Mouse (Mus musculus) testis, postnatal 10 days (tissue): ENCODE results near the gene Son.
A peak's percentile ranks its signal among the peaks of the same experiment; 100 is the strongest.

Source experiments
- DNase-seq: peaks from one replicate; pipeline ENCODE4 v3.0.0; 2021; ENCODE audit warnings: low spot score

Gene Son

DNA sequence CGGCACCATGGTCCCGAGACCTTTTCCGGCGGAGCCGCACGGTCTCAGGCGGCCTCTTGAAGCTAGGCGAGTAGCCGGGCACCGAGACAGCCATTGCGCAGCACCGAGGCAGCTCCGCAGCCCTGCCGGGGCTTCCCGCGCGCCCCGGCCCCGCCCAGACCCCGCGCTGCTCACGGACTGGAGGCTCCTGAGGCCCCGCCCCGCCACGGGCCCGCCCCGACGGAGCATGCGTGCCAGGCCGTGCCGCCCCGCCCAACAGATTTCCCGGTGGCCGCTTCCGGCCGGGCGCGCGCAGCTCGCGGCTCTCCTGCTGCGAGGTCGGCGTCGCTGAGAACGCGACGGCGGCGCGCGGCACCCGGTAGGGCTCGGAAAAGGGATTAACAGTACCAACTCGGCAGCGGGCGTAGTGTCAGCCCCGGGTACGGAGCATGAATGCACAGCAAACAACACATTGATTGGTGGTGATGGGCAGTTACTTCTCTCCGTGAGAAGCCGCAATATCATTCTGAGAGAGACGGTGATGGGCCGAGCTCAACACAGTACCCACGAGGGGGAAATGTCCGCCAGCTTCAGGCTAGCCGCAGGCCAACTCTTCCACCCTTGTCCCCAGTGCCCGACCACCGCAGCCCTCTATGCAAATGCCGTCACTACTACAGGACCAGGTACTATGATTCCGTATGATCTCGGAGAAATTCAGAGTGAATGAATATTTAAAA is 41.5 kb downstream of the Son start, which contains the start of gene Donson:
Gene Donson, minus strand, starts transcription at position 152 of the 716 bp plus-strand sequence.
- DNase-seq = peak; percentile 98

DNA sequence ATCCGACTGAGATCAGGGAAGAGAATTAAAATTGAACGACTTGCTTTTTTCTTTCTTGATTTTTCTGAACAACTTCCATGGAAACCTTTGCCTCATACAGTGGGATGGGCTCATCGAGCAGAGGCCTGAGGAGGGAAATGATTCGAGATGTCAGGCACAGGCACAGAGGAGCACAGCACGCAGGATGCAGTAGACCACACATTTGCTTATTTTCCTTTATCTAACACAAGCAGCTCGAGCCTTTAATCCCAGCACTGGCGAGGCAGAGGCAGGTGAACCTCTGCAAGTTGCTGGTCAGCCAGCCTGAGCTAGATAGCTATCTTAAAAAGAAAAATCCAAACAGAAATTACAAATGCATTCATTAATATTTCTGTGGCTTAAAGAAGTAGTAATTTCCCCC is 42.5 kb downstream of the Son start:
- no peak for DNase-seq

DNA sequence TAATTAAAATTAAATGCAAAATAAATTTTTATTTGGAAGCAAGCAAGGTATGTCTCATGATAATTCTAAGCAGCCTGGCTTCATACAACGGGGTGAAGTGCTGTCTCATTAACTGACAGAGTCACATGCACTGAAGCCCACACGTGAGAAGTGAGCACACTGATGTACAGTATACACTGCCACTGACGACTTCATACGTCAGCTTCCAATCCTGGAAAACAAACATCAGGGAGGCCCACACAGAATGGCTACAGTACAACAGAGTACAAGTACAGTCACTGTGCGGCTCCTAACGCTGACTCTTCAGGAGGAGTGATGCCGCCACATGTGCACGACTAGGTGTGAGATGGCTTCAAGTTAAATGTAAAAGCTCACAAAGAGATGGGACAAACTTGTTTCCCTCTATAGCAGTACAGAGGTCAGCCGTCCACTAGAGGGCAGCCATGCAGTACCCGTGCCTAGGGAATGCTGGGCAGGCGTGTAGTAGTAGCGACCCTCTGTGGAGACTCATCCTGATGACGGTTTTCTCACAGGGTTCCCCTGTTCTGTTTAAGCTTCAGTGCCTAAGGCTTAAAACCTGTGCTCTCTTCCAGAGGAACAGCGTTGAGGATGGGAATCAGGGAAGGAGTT is 47.3 kb downstream of the Son start:
- DNase-seq = peak; percentile 88

DNA sequence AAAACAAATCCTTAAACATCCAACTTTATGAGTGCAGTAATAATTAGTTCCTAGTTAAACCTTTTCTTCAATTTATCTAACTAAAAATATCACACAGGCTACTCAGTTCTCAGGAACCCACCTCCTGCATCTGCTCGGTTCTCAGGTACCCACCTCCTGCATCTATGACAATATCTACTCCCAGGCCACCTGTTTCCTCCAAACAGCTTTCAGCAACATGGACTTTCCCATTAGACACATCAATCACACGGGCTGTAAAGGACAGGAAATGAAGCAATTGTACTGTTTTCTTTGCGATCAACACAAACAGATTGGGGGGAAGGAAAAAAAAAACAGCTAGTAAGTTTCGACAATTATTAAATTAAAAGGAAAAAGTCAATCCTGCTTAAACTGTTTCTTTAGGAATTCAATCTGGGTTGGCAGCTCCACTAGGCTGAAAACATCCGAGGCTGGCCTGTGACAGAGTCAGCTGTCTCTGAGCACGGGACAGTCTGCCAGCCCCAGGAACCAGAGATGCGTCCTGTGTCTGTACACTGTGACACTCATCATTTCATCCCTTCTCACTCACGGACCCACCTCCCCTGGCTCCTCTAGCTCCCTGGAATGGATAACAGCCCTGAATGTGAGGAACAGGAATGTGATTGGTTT is 47.9 kb downstream of the Son start:
- no peak for DNase-seq

DNA sequence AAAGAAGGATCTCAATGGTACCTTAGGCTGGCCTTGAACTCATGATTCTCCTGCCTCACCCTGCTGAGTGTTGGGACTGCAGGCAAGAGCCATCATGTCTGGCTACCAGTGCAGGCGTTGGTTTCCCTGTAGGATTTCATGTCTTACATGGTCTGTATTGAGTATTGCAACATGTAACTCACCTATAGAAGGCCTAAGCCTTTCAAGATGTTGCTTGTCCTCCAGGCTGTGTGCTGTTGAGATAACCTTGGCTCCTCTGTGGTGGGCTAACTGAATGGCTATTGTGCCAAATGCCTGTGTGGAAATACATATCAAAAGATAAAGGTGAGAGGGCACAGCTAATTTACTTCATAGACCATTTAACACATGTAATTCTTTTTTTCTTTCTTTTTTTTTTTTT is 51.7 kb downstream of the Son start:
- DNase-seq = no peak

DNA sequence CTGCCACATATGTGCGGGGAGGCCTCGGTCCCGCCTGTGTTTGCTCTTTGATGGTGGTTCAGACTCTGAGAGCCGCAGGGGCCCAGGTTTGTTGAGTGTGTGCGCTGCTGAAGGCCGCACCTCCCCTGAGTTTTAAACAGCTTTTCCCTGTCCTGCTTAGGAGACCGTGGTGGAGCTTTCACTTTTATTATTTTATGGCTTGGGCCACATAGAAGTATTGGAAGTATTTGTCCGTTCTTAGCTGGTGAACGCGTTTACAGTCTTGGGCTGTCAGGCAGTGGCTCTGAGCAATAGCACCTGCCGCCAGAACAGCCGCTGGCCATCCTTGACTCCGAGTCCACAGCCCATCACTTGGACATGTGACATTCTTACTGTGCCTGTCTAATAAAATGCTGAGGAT is 54.6 kb downstream of the Son start:
- no peak for DNase-seq

DNA sequence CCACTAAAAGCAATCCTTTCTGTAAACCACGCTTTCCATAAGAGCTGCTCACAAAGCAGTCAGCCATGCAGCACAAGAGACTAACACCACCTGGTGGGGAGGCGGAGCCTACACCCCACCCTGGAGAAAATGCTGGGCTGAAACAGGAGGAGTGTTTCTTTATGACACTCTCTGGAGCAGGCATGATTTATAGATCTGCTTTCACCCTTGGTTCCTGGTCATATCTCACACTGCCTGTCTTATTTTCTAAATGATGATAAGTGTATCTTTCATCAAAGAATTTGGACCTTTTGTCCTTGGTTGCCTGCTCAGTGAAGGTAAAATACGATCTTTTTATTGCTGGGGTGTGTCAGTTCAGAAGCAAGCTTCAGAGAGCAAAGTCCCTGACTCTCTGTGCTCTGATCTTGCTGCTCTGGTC is 55.5 kb downstream of the Son start:
- DNase-seq = no peak

DNA sequence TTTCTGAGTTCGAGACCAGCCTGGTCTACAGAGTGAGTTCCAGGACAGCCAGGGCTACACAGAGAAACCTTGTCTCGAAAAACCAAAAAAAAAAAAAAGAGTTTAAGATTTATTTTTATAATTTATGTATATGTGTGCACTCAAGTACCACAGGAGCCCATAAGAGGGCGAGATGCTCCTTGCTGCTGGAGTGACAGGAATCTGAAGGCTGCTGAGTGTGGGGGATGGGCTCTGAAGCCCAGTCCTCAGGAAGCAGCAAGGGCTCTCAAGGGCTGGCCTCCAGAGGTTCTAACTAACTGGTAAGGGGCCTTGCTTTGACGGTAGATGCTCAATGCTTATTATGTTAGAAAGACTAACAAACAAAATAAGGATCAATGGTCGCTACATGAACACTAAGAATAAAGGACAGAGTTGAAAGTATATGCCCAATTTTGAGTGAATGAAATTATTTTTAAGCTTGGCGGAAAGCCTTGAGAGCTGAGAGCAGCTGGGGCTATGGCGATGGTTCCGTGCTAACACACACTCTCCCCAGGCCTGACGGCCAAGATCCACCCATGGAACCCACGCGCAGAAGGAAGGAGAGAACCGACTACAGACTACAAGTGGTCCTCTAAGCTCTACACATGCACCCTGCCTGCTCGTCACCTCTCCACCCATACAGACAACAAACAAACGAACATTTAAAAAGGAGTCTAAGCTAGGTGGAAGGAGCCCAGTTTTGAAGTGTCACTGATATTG is 57.5 kb downstream of the Son start:
- no peak for DNase-seq

DNA sequence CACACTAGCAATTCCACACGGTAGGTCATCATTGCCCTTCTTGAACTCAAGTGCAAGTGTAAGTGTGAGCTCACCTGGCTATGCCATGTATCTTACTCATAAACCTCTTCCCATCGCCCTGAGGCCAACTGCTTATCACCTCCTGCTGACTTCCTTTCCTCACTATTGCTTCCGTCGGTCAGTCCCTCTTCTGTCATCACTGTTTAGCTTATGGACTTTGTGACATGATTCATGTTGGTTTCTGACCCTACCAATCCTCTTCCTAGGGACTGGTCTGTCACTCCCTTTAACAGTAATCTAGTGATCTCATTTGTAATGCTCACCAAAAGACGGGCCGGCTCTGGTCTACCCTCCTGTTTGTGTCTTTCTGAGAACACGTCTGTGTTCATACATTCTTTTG is 62.9 kb downstream of the Son start:
- no peak for DNase-seq

DNA sequence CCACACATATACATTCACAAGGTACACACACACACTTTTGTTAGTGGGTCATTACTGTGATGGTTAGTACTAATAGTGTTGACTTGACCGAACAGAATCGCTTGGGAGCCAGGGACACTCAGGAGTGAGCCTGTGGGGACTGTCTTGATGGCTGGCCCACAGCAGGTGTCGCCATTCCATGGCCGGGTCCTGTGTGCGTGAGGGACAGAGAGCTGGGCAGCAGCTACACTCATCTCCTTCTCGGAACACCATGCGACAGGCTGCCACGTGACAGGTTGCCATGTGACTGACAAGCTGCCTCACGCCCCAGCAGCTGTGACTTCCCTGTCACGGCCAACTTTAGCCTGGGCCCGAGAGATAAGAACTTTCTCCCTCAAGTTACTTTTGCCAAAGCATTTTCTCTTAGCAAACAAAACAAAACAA is 69.6 kb downstream of the Son start:
- no peak for DNase-seq

DNA sequence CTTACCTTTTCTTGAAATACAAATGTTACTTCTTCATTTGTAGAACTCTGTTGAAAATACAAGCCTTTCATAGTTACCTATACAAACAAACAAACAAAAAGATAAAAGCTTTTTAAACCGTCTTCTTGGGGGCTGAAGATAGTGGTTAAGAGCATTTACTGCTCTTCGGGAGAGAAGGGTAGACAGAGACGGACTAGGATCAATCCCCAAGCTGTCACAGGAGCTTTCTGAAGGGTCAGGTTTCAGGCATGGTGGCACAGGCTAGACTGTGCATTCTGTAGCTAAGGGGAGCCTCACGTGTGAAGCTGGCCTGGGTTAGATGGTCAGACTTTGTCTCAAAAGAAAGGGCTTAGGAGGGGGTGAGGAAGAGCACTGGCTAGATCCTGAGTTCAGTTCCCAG is 70.1 kb downstream of the Son start:
- DNase-seq = no peak

DNA sequence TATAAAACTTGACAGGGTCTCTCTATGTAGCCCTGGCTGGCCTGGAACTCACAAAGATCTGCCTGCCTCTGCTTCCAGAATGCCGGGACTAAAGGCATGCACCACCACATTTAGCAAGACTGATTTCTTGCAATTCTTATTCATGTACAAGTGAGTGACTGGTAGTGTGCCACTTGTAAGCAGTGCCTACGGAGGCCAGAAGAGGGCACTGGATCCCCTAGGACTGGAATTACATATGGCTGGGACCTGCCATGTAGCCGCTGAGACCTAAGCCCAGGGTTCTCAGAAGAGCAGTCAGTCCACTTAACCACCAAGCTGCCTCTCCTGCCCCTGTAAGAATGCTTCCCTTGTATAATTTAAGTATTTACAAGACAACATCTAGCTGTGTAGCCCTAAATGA is 76.9 kb downstream of the Son start:
- peak; percentile 74 for DNase-seq

DNA sequence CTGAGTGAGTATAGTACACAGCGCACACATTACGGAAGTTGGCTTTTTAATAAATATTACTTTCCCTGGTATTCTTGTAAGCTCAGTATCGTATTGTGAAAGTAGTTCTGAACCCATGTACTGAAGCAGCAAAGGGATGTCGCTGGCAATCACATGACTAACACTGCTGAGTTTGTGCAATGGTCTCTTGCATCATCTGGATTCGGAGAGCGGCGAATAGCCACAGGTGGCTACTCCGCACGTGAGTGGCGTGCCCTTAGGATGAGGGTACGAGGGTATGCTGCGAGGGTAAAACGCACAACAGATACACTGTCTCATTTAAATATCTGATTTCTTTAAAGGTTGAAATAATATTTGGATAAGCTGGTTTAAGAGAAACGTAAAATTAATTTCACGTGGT is 80.1 kb downstream of the Son start:
- no peak for DNase-seq

DNA sequence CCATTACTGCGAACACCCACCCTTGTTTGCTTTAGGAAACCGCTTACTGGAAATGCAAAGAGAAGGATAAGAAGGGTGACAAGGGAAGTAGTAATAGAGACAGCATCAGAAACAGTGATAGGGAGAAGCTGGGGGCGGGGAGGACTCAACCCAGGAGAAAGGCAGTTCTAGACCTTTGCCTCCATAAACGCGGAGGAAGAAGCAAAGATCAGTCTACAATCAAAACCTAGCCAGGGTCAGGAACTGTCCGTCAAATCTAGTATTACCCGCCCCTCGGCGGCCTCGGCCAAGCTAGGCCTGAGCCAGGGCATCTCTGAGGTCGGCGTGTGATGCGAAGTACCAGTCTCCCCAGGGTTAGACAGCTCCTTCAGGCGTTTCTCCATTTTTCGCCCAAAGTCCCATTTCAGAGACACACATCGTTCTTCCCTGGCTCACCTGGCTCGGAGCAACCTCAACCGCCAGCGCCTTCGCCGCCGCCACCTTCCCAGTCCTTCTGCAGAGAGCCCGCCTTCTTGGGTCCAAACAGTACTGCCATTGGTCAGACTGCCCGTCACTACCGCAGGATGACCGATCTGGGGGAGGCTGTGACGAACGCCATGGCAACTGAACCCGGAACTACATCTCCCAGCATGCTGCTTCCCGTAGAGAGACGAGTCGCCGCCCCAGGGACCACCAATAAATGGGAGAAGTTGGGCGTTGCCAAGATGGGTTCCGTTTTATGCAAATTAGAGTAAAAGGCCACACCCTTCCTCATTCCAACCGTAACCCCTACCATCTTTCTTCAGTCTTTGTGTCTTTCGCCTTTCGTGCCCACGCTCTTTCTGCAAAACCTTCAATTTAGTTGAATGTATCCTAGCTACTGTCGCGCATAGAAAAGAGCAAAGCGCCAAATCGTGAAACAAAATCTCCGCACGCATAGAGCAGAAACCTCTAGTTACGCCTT is 81.1 kb downstream of the Son start, which contains the start of gene Cryzl1:
Gene Cryzl1, minus strand, starts transcription at position 853 of the 943 bp plus-strand sequence.
- DNase-seq = peak; percentile 95
